In genomic region chr6:24663196-24664132, GRCm38 (mm10) we compare ENCODE assay signal across 8 mouse cellular contexts. TPM values are rescaled to one million over a fixed set of nuclear protein-coding genes. Genes with fewer than 3 reads are reported as not detected.
DNase-seq lines count a peak whose midpoint lies in the region; ATAC-seq lines count a peak whose summit lies in the region.

No protein-coding gene starts in this region.

- peak overlapping the region; percentile 84 for H3K4me2 ChIP-seq in liver, embryonic 15.5 days
- peak overlapping the region; percentile 90 for H3K4me2 ChIP-seq in neural tube, embryonic 15.5 days

- H3K9me3 ChIP-seq in liver, embryonic 15.5 days (replicated peaks), result no peaks in the 10 kb centered on the region
- H3K9me3 ChIP-seq in neural tube, embryonic 15.5 days (replicated peaks), result no peaks in the 10 kb centered on the region

- peaks cover 29% of the 10 kb centered on the region for H3K4me1 ChIP-seq in liver, embryonic 15.5 days (replicated peaks)
- H3K4me1 ChIP-seq in neural tube, embryonic 15.5 days, result peaks cover 16% of the 10 kb centered on the region

- peak overlapping the region; percentile 89 for H3K27ac ChIP-seq in liver, embryonic 15.5 days (replicated peaks)
- peak overlapping the region; percentile 97 for H3K27ac ChIP-seq in neural tube, embryonic 15.5 days (replicated peaks)

- 8% methylated on average over 21 of the region's 21 CpGs for WGBS in liver, embryonic 15.5 days (ENCODE audit: insufficient replicate concordance)
- 12% methylated on average over 21 of the region's 21 CpGs for WGBS in neural tube, embryonic 15.5 days

- H3K27me3 ChIP-seq in liver, embryonic 15.5 days, result no peaks in the 10 kb centered on the region
- H3K27me3 ChIP-seq in neural tube, embryonic 15.5 days (replicated peaks), result no peaks in the 10 kb centered on the region

- 0 out of 2 replicates have a peak, but pooled peaks have one; percentile 20 for ATAC-seq in liver, embryonic 15.5 days (ENCODE audit: insufficient read depth)
- ATAC-seq in neural tube, embryonic 15.5 days (ENCODE audit: low FRiP score), result no peak
- no peak for ATAC-seq in inflammation-experienced regulatory T-cells, adult 6 months

- peak; percentile 14 to 37 for DNase-seq in urinary bladder, postnatal 36 days (ENCODE audit: low spot score in 2 of 2)
- no peak for DNase-seq in urinary bladder, postnatal 10 days (ENCODE audit: low spot score)
- DNase-seq in cerebellum, adult 9-10 months, result peak; percentile 26
- peak; percentile 13 for DNase-seq in gastrocnemius, postnatal 25 days
- peak; percentile 36 for DNase-seq in kidney, adult 11 months

- H3K4me3 ChIP-seq in liver, embryonic 15.5 days (replicated peaks), result peak overlapping the region; percentile 81
- peak overlapping the region; percentile 95 for H3K4me3 ChIP-seq in neural tube, embryonic 15.5 days (replicated peaks)

- H3K36me3 ChIP-seq in liver, embryonic 15.5 days (replicated peaks), result no peaks in the 10 kb centered on the region; the same call in 1 of the 2 replicates
- no peaks in the 10 kb centered on the region for H3K36me3 ChIP-seq in neural tube, embryonic 15.5 days

- H3K9ac ChIP-seq in liver, embryonic 15.5 days, result peak overlapping the region; percentile 95
- H3K9ac ChIP-seq in neural tube, embryonic 15.5 days (replicated peaks), result peak overlapping the region; percentile 93

RNA-seq across cellular contexts. Expression of gene Wasl, which starts 1.3 kb away (rescaled TPM):
- 10 to 100 TPM; 14.0 to 17.1 TPM for total RNA-seq in gastrocnemius, postnatal 25 days (2021)
- 22.8 and 25.0 TPM in 2 replicates for polyA plus RNA-seq in liver, embryonic 15.5 days (2015; fragmentation: Nextera tagmentation; extraction: Ambion mirVana)
- 60.5 and 62.4 TPM in 2 replicates for polyA plus RNA-seq in neural tube, embryonic 15.5 days (2015; fragmentation: Nextera tagmentation; extraction: Ambion mirVana)
- polyA plus RNA-seq in inflammation-experienced regulatory T-cells, adult 6 months (2017; shearing (Covaris generic)), result 10 to 100 TPM; 10.1 to 17.0 (median 14.7) TPM
